Mouse (Mus musculus): ENCODE data around the gene Tmem87b. TPM values are rescaled to one million over a fixed set of nuclear protein-coding genes. Genes with fewer than 3 reads are reported as not detected.

The Tmem87b gene
- total RNA-seq (2021): 10 to 100 TPM; 29.8 to 34.7 TPM
- long read RNA-seq, experiment 1, full-length matches to known transcripts: 1 of 43 reads
- long read RNA-seq, experiment 1, partial matches to known transcripts: 0 of 43 reads
- long read RNA-seq, experiment 1, other reads (novel, unspliced or antisense): 42 of 43 reads
- long read RNA-seq, experiment 2, full-length matches to known transcripts: 1 of 48 reads
- long read RNA-seq, experiment 2, partial matches to known transcripts: 1 of 48 reads
- long read RNA-seq, experiment 2, other reads (novel, unspliced or antisense): 46 of 48 reads

GRCm38 (mm10) chr2:128817786-128818681 lies at the start of gene Tmem87b:
Gene Tmem87b (plus strand): TSS chr2:128818118.
- peak; percentile 97 to 98 for DNase-seq (ENCODE audit: low spot score in 2 of 2)

- DNase-seq (ENCODE audit: low spot score in 2 of 2): no peak
Measured at GRCm38 (mm10) chr2:128768545-128769247, 49.2 kb upstream of the Tmem87b start.

GRCm38 (mm10) chr2:128770557-128770956 lies 47.4 kb upstream of the Tmem87b start:
- DNase-seq (ENCODE audit: low spot score in 2 of 2): no peak

- peak in 1 of 2 experiments; percentile 12 for DNase-seq (ENCODE audit: low spot score in 2 of 2)
Measured at GRCm38 (mm10) chr2:128771048-128771447, 46.9 kb upstream of the Tmem87b start.

- peak; percentile 18 to 43 for DNase-seq (ENCODE audit: low spot score in 2 of 2)
Measured at GRCm38 (mm10) chr2:128771750-128772338, 46.1 kb upstream of the Tmem87b start.

- no peak for DNase-seq (ENCODE audit: low spot score in 2 of 2)
Measured at GRCm38 (mm10) chr2:128782231-128782630, 35.7 kb upstream of the Tmem87b start.

- DNase-seq (ENCODE audit: low spot score in 2 of 2): no peak
Measured at GRCm38 (mm10) chr2:128783660-128784345, 34.1 kb upstream of the Tmem87b start.

- no peak for DNase-seq (ENCODE audit: low spot score in 2 of 2)
Measured at GRCm38 (mm10) chr2:128784814-128785213, 33.1 kb upstream of the Tmem87b start.

GRCm38 (mm10) chr2:128786341-128786740 lies 31.6 kb upstream of the Tmem87b start:
- no peak for DNase-seq (ENCODE audit: low spot score in 2 of 2)

- DNase-seq (ENCODE audit: low spot score in 2 of 2): no peak
Measured at GRCm38 (mm10) chr2:128786795-128787194, 31.1 kb upstream of the Tmem87b start.

GRCm38 (mm10) chr2:128787805-128788204 lies 30.1 kb upstream of the Tmem87b start:
- DNase-seq (ENCODE audit: low spot score in 2 of 2): no peak

- DNase-seq (ENCODE audit: low spot score in 2 of 2): no peak
Measured at GRCm38 (mm10) chr2:128790875-128791614, 26.9 kb upstream of the Tmem87b start.

- DNase-seq (ENCODE audit: low spot score in 2 of 2): no peak
Measured at GRCm38 (mm10) chr2:128793958-128794357, 24.0 kb upstream of the Tmem87b start.

GRCm38 (mm10) chr2:128796463-128796862 lies 21.5 kb upstream of the Tmem87b start:
- DNase-seq (ENCODE audit: low spot score in 2 of 2): no peak

- no peak for DNase-seq (ENCODE audit: low spot score in 2 of 2)
Measured at GRCm38 (mm10) chr2:128803441-128803840, 14.5 kb upstream of the Tmem87b start.

- DNase-seq (ENCODE audit: low spot score in 2 of 2): no peak
Measured at GRCm38 (mm10) chr2:128805341-128805740, 12.6 kb upstream of the Tmem87b start.

GRCm38 (mm10) chr2:128806561-128806960 lies 11.4 kb upstream of the Tmem87b start:
- DNase-seq (ENCODE audit: low spot score in 2 of 2): no peak

- no peak for DNase-seq (ENCODE audit: low spot score in 2 of 2)
Measured at GRCm38 (mm10) chr2:128812761-128813160, 5.2 kb upstream of the Tmem87b start.

GRCm38 (mm10) chr2:128816311-128816710 lies 1.6 kb upstream of the Tmem87b start:
- DNase-seq (ENCODE audit: low spot score in 2 of 2): no peak

- DNase-seq (ENCODE audit: low spot score in 2 of 2): no peak
Measured at GRCm38 (mm10) chr2:128816916-128817315, 1.0 kb upstream of the Tmem87b start.

All from layer of hippocampus, postnatal 14 days (tissue).